Mouse (Mus musculus) left cerebral cortex, postnatal 4 days (tissue): ENCODE results near the gene Msh3. TPM values are rescaled to one million over a fixed set of nuclear protein-coding genes. Genes with fewer than 3 reads are reported as not detected.

Experiments
- total RNA-seq, 2 experiments: library from RNA; stranded (reverse); gene quantifications; 2 replicates each; pipeline ENCODE4 v1.2.3; 2021

Gene Msh3
- total RNA-seq, 2 experiments from 2014 or later = 33.0 to 36.4 TPM

Other genes with a start within 250 kb of the Msh3 start
- gene Rasgrf2, start 223.3 kb downstream of the Msh3 start, total RNA-seq = 10 to 100 TPM; 95.1 to 99.0 TPM
- gene Gm20379, start 49.0 kb downstream of the Msh3 start, total RNA-seq = not detected
- 1 to 10 TPM; 1.8 to 2.1 TPM for gene Dhfr, start 277 bp downstream of the Msh3 start, total RNA-seq
- gene Ankrd34b, start 70.9 kb upstream of the Msh3 start, total RNA-seq = 1 to 10 TPM; 5.6 to 5.7 TPM
- gene Fam151b, start 129.0 kb upstream of the Msh3 start, total RNA-seq = 1 to 10 TPM; 7.5 to 7.6 TPM
- 10 to 100 TPM; 28.4 to 28.7 TPM for gene Zfyve16, start 175.9 kb upstream of the Msh3 start, total RNA-seq
- gene Spz1, start 221.2 kb upstream of the Msh3 start, total RNA-seq = not detected